Mouse (Mus musculus) ES-E14 (cell line): ENCODE data around the gene Lmntd1.

Source experiments
- CHD2 ChIP-seq: IDR thresholded peaks from 2 replicates; pipeline ENCODE4 v1.6.1; 2014; ENCODE audit warnings: mild to moderate bottlenecking, low read depth, low read length, inconsistent platforms
- HCFC1 ChIP-seq: IDR thresholded peaks from 2 replicates; pipeline ENCODE4 v1.6.1; 2012; ENCODE audit warnings: low read length, inconsistent platforms, borderline replicate concordance; ENCODE audit not compliant: insufficient read depth
- MAFK ChIP-seq: IDR thresholded peaks from 2 replicates; pipeline ENCODE4 v1.6.1; 2014; ENCODE audit warnings: mild to moderate bottlenecking, low read depth, low read length, inconsistent platforms; ENCODE audit not compliant: insufficient read depth
- ZC3H11A ChIP-seq: IDR thresholded peaks from 2 replicates; pipeline ENCODE4 v1.6.1; 2012; ENCODE audit warnings: low read depth, mild to moderate bottlenecking, inconsistent platforms, low read length, borderline replicate concordance
- ZNF384 ChIP-seq: IDR thresholded peaks from 2 replicates; pipeline ENCODE4 v1.6.1; 2012; ENCODE audit warnings: low read depth, low read length, inconsistent platforms

- TF ChIP-seq HCFC1 (no peak), MAFK (no peak), ZC3H11A (no peak), CHD2 (no peak), ZNF384 (no peak)
Measured at GRCm38 (mm10) chr6:145605203-145605602, 8.9 kb downstream of the Lmntd1 start.
